Mouse (Mus musculus) liver, postnatal 0 days (tissue): ENCODE measurements at regions not wholly inside any gene's neighbourhood (a gene's known extent, or its start where the extent isn't known, plus 50 kb on each side); places are given as distances from the start of the nearest gene placed in this dataset.
A peak's percentile ranks its signal among the peaks of the same experiment; 100 is the strongest.

Source experiments
- ATAC-seq: fragments of 200-750 bp; cut with Nextera tagmentation; 2 replicates; pipeline ENCODE4 v1.8.0; 2017; ENCODE audit warnings: mild to moderate bottlenecking, moderate library complexity
- DNase-seq: peaks from one replicate; pipeline ENCODE4 v3.0.0-alpha.2; 2016
- H3K27ac ChIP-seq: fragments of 300-500 bp; sonication (generic); 2 replicates; pipeline ENCODE4 v1.5.1; 2014; ENCODE audit warnings: antibody characterized with exemption, moderate library complexity, mild to moderate bottlenecking, low read depth
- H3K27me3 ChIP-seq: fragments of 300-500 bp; sonication (generic); 2 replicates; pipeline ENCODE4 v1.6.1; 2014; ENCODE audit warnings: low read length, control low read depth, mixed read lengths; ENCODE audit not compliant: insufficient read depth
- H3K36me3 ChIP-seq: fragments of 300-500 bp; sonication (generic); replicated peaks from 2 replicates; pipeline ENCODE4 v1.6.1; 2014; ENCODE audit warnings: mild to moderate bottlenecking, control low read depth, low read length, moderate library complexity, mixed read lengths; ENCODE audit not compliant: insufficient read depth
- H3K4me1 ChIP-seq: fragments of 300-500 bp; sonication (generic); 2 replicates; pipeline ENCODE4 v1.6.1; 2014; ENCODE audit warnings: antibody characterized with exemption, mild to moderate bottlenecking, control low read depth; ENCODE audit not compliant: insufficient read depth
- H3K4me2 ChIP-seq: fragments of 300-500 bp; sonication (generic); 2 replicates; pipeline ENCODE4 v1.6.1; 2014; ENCODE audit warnings: low read depth, mild to moderate bottlenecking, low read length, moderate library complexity, mixed read lengths
- H3K4me3 ChIP-seq: fragments of 300-500 bp; sonication (generic); 2 replicates; pipeline ENCODE4 v1.5.1; 2014; ENCODE audit warnings: low read depth, low read length
- H3K9ac ChIP-seq: fragments of 300-500 bp; sonication (generic); replicated peaks from 2 replicates; pipeline ENCODE4 v1.6.1; 2014; ENCODE audit warnings: mild to moderate bottlenecking, moderate library complexity
- H3K9me3 ChIP-seq: fragments of 300-500 bp; sonication (generic); 2 replicates; pipeline ENCODE4 v1.6.1; 2016; ENCODE audit warnings: mild to moderate bottlenecking, control low read depth, low read length, mixed read lengths
- CTCF ChIP-seq: sonication (generic); IDR thresholded peaks from 2 replicates; pipeline ENCODE4 v1.5.1; 2016; ENCODE audit warnings: antibody characterized with exemption, low read depth
- EP300 ChIP-seq: IDR thresholded peaks from 2 replicates; pipeline ENCODE4 v1.6.1; 2016; ENCODE audit warnings: antibody characterized with exemption, low read depth, mild to moderate bottlenecking
- WGBS: fragments of 180-500 bp; shearing (Covaris S2); extraction: QIAGEN DNeasy Blood & Tissue Kit; methylation state at CpG from one replicate; pipeline ENCODE4 v1.1.7; 2014; ENCODE audit not compliant: insufficient replicate concordance; 5-methylcytosine and 5-hydroxymethylcytosine counted together

GRCm38 (mm10) chr9:77845664-77846290 is 71.4 kb upstream of the Elovl5 start:
- WGBS: 74% methylated on average over 11 of the region's 11 CpGs
- no peaks in the 10 kb centered on the region for H3K9me3 ChIP-seq
- ATAC-seq (peak; percentile 95), DNase-seq (peak; percentile 41)
- peak overlapping the region; percentile 88 for H3K27ac ChIP-seq
- no peak overlapping the region for H3K4me2 ChIP-seq
- TF ChIP-seq CTCF: no peak
- peak; percentile 91 for TF ChIP-seq EP300
- 0 out of 2 replicates have a peak, but pooled peaks cover 5% of the 10 kb centered on the region for H3K4me1 ChIP-seq
- no peaks in the 10 kb centered on the region for H3K36me3 ChIP-seq
- H3K9ac ChIP-seq: no peak overlapping the region
- no peaks in the 10 kb centered on the region for H3K27me3 ChIP-seq
- H3K4me3 ChIP-seq: no peak overlapping the region

DNA sequence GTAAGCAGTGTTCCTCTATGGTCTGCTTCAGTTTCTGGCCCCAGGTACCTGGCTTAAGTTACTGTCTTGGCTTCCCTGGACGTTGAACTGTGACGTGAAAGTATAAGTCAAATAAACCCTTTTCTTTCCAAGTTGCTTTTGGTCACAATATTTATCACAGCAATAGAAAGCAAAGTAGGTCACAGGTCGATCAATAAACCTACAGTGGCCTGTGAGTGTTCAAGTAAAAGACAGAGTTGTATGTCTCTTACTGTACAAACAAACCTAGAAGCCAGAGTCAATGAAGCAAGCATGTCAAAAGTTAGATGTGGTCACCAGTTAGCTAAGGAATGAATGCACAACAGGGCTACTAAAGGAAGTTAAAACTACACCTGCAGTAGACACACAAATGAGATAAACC is 68.6 kb upstream of the Elovl5 start:
- peak; percentile 9; the same call in 1 of the 2 replicates for ATAC-seq
- peak overlapping the region; percentile 84 for H3K27ac ChIP-seq
- H3K4me2 ChIP-seq: no peak overlapping the region
- no peak overlapping the region for H3K9ac ChIP-seq
- 58% methylated on average over 3 of the region's 3 CpGs for WGBS
- TF ChIP-seq EP300 (no peak), CTCF (no peak)
- DNase-seq: no peak
- H3K27me3 ChIP-seq: no peaks in the 10 kb centered on the region
- H3K4me3 ChIP-seq: no peak overlapping the region
- H3K36me3 ChIP-seq: no peaks in the 10 kb centered on the region
- H3K4me1 ChIP-seq: 0 out of 2 replicates have a peak, but pooled peaks cover 5% of the 10 kb centered on the region
- H3K9me3 ChIP-seq: no peaks in the 10 kb centered on the region

DNA sequence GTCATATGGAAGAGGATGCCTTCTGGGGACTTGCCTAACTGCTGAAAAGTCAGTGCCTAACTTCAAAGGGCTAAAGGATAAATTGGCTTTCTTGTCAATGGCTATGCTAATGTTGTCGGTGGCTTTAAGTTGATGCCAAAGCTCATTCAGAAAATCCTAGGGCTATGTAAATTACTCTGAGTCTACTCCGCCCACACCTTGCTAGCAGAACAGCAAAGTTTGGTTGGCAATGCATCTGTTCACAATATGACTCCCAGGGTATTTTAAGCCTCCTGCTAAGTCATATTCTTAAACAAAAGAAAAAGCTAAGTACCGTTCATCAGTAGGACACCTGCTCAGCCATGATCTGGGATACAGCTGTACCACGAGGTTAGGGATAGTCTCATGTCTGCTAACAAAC is 67.8 kb upstream of the Elovl5 start:
- Histone ChIP-seq H3K27me3 (no peaks in the 10 kb centered on the region), H3K4me1 (0 out of 2 replicates have a peak, but pooled peaks cover 5% of the 10 kb centered on the region), H3K36me3 (no peaks in the 10 kb centered on the region), H3K4me3 (no peak overlapping the region), H3K9me3 (no peaks in the 10 kb centered on the region), H3K4me2 (no peak overlapping the region), H3K27ac (peak overlapping the region; percentile 84), H3K9ac (no peak overlapping the region)
- 76% methylated on average over 4 of the region's 4 CpGs for WGBS
- no peak for DNase-seq
- ATAC-seq: no peak
- no peak for TF ChIP-seq EP300
- TF ChIP-seq CTCF: no peak

- H3K4me2 ChIP-seq: no peak overlapping the region
- DNase-seq (no peak), ATAC-seq (no peak)
Measured at GRCm38 (mm10) chr9:77851336-77851735, 65.8 kb upstream of the Elovl5 start.

GRCm38 (mm10) chr9:77857091-77858058 is 59.8 kb upstream of the Elovl5 start:
- H3K4me3 ChIP-seq: no peak overlapping the region
- no peak overlapping the region for H3K27ac ChIP-seq
- no peaks in the 10 kb centered on the region for H3K36me3 ChIP-seq
- H3K9me3 ChIP-seq: no peaks in the 10 kb centered on the region
- no peak overlapping the region for H3K4me2 ChIP-seq
- 74% methylated on average over 9 of the region's 9 CpGs for WGBS
- no peak overlapping the region for H3K9ac ChIP-seq
- no peaks in the 10 kb centered on the region for H3K4me1 ChIP-seq
- H3K27me3 ChIP-seq: no peaks in the 10 kb centered on the region
- no peak for TF ChIP-seq CTCF
- TF ChIP-seq EP300: no peak
- no peak for ATAC-seq
- no peak for DNase-seq

More at GRCm38 (mm10) chr9:77851336-77851735, 65.8 kb upstream of the Elovl5 start:
- Histone ChIP-seq H3K36me3 (no peaks in the 10 kb centered on the region), H3K4me3 (no peak overlapping the region), H3K27ac (no peak overlapping the region), H3K27me3 (no peaks in the 10 kb centered on the region), H3K9me3 (no peaks in the 10 kb centered on the region), H3K4me1 (0 out of 2 replicates have a peak, but pooled peaks cover 5% of the 10 kb centered on the region), H3K9ac (no peak overlapping the region)
- WGBS: 70% methylated on average over 6 of the region's 6 CpGs
- TF ChIP-seq EP300 (no peak), CTCF (no peak)

DNA sequence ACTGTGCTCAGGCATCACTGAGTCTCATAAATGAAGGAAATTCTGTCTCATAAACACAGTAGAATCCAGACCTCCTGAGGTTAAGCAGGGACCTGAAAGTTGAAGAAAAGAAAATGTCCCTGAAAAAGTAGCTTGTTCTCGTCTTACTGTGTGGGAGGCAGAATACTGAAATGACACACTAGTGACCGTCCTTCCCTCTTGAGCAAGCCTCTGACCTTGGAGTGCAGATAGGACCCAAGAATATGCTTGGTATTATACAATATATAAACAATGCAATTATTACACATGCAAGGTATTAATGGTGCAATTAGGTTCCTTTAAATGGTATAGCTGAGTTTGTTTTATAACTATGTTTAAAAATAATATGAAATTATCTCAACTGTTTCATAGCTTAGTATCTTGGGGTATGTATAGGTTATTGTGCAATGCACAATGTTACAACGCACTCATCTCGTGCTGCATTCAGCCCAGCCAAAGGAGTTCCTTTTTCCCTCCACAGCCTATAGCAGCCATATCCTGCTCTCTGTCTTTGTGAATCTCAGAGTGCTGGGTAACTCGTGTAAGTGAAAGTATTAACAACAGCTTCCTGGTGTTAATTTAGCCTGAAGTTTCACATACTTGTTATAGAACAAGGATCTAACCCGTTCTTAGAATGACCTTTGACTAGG is 58.9 kb upstream of the Elovl5 start:
- WGBS: 38% methylated on average over 6 of the region's 6 CpGs

More for the DNA sequence above, 58.9 kb upstream of the Elovl5 start:
- H3K4me2 ChIP-seq: no peak overlapping the region
- H3K9ac ChIP-seq: no peak overlapping the region
- no peaks in the 10 kb centered on the region for H3K27me3 ChIP-seq
- H3K4me1 ChIP-seq: no peaks in the 10 kb centered on the region
- no peak for ATAC-seq
- no peak for TF ChIP-seq EP300
- TF ChIP-seq CTCF: no peak
- H3K4me3 ChIP-seq: no peak overlapping the region
- no peak for DNase-seq
- no peaks in the 10 kb centered on the region for H3K36me3 ChIP-seq
- H3K9me3 ChIP-seq: no peaks in the 10 kb centered on the region
- no peak overlapping the region for H3K27ac ChIP-seq
